Mouse (Mus musculus): ENCODE results near the gene Rad17.

The Rad17 gene

GRCm38 (mm10) chr13:100612903-100613302 lies 37.9 kb downstream of the Rad17 start:
- no peak for DNase-seq (ENCODE audit: low spot score in 2 of 2)

- DNase-seq (ENCODE audit: low spot score in 2 of 2), result no peak
These were observed 38.6 kb downstream of the Rad17 start for GRCm38 (mm10) chr13:100612251-100612650.

GRCm38 (mm10) chr13:100611266-100611665 lies 39.6 kb downstream of the Rad17 start:
- DNase-seq (ENCODE audit: low spot score in 2 of 2), result no peak

DNA sequence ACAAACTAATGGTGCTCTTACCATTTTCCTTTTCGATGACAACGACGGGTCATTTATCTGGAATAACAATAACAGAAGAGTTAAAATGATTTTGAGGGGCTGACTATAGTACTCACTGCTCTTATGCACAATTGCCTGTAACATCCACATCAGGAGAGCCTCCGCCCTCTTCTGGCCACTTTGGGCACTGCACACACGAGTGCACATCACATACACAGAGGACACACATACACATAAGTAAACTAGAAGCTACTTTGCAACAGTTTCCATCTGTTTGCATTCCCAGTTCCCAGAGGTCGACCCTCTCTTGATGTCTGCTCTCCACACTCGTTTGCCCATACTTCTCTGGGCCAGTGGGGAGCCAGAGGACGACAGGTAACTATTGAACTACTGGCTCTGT lies 43.1 kb downstream of the Rad17 start:
- no peak for DNase-seq (ENCODE audit: low spot score in 2 of 2)

DNA sequence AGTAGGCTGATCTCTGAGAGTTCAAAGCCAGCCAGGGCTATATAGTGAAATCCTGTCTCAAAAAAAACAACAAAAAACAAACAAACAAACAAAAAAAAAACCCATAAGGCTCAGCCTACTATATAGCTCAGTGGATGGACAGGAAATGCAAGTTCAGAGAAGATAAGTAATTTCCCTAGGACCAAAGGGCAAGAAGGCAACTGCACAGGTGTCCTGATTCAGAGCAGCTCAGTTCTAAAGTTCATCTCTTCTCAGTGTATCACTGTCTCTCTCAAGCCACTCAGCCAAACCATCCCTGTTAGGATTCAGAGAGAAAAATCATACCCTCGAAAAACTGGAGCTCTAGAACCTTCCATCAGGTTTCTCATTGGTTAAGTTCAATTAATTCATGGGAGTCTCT lies 45.0 kb downstream of the Rad17 start:
- no peak for DNase-seq (ENCODE audit: low spot score in 2 of 2)

GRCm38 (mm10) chr13:100603738-100604095 lies 47.1 kb downstream of the Rad17 start:
- no peak for DNase-seq (ENCODE audit: low spot score in 2 of 2)

DNA sequence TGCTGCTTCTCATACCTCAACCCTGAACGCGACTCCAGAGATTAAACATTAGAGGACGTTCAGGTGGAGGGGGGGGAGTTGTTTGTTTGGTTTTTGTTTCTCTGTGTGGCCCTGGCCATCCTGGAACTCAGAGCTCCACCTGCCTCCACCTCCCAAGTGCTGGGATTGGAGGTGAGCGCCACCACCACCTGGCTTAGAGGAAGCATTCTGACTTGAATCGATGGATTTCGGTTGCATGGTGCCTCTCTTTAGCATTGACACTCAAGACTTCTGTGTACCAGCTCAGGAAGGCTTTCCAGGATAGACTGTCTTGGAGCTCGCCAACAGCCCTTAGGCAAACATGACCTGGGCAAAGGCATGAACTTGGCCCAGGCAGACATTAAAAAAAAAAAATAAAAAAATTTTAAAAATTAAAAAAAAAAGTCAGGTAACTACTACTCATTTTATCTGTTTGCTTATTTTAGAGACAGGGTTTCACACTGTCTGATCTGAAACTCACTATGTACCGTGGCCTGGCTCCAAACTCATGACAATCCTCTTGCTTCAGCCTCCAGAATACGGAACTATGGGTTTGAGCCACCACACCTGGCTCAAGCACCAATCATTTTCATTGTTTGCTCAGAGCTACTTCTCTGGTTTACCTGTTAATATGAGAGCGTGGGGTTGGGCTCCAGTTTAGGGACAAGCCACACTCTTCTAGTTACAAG lies 47.7 kb downstream of the Rad17 start:
- no peak for DNase-seq (ENCODE audit: low spot score in 2 of 2)

GRCm38 (mm10) chr13:100602239-100602902 lies 48.5 kb downstream of the Rad17 start:
- DNase-seq (ENCODE audit: low spot score in 2 of 2), result no peak

DNA sequence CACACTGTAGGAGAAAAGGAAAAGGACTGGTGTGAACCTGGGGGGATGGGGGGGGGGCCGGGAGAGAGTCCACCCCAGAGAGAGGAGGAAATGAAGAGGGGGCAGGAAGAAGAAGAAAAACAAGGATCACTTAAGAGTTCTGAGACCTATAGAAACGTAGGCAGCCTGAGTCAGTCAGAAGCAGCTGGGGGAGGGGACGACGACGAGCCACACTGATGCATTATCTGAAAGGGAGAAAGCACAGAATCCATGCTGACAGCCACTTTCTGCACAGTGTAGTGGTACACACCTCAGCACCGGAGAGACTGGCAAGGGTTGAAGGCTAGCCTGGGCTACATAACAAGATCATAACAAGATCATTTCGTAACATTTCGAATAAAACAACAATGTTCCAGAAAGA lies 49.8 kb downstream of the Rad17 start:
- no peak for DNase-seq (ENCODE audit: low spot score in 2 of 2)

DNA sequence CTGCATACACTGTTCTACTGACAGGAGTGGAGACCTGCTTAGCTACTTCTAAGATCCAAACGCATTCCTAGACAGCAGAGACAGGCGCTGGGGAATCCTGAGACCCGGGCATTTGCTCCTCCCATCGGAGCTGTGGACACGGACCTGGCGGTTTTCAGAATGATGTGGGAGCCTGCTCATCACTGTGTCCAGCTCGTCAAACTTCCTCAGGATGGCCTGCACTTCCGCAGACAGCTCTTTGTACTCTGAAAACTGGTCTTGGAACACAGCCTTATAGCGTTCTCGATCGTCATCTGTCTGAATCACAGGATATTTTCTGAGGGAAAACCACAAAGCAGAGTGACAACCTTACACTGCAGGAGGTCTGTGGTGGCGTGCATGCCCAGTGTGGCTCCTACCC lies 50.5 kb downstream of the Rad17 start:
- no peak for DNase-seq (ENCODE audit: low spot score in 2 of 2)

DNA sequence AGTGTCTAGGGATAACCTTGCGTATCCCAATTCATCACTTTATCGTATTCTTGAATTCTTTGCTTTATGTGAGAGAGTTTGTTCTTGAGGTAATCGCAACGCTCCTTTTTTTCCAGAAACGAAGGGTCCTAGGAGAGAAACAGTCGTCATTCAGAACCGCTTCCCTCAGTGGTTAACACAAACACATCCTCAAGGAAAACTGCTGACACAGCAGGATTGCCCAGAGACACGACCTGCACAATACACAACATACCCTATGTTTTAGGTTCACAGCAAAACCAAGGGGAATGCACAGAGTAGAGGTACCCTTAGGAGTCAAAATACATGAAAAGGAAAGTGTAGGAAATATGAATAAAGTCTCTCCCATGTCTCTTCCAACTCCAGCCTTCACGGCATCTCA lies 53.6 kb downstream of the Rad17 start:
- DNase-seq (ENCODE audit: low spot score in 2 of 2), result no peak

DNA sequence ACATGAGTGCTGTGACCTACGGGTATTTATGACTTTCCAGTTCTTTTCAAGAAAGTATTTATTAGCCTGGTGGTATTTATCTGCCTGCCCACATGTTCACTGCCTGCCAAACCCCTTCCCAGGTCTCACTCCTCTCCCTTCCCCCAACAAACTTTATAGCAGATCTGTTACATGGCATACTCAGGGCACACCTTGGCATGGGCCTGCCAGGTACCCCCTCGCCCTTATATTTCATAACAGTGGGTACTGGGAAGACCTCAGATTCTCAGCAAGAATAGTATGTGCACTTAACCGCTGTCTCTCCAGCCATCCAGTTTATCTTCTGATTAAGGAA lies 55.3 kb downstream of the Rad17 start:
- DNase-seq (ENCODE audit: low spot score in 2 of 2), result no peak

- DNase-seq (ENCODE audit: low spot score in 2 of 2), result no peak
These were observed 55.9 kb downstream of the Rad17 start for GRCm38 (mm10) chr13:100594838-100595551.

- DNase-seq (ENCODE audit: low spot score in 2 of 2), result peak in 1 of 2 experiments; percentile 55
These were observed 56.6 kb downstream of the Rad17 start for GRCm38 (mm10) chr13:100594041-100594792.

DNA sequence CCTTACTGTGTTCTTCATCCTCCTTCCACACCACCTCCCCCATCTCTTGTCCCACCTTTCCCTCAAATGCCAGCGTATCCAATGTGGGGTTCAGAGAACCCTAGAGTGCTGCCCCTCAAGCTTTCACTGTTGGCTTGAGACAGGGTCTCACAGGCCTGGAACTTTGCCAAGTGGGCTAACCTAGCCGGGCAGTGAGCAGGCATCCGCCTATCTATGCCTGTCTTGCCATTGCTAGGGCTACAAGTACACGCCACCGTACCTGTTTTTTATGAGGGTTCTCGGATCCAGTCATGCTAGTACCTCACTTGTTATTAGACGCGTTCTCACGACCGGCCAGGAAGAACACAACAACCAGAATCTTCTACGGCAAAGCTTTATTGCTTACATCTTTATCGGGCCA lies 62.2 kb downstream of the Rad17 start:
- no peak for DNase-seq (ENCODE audit: low spot score in 2 of 2)

DNA sequence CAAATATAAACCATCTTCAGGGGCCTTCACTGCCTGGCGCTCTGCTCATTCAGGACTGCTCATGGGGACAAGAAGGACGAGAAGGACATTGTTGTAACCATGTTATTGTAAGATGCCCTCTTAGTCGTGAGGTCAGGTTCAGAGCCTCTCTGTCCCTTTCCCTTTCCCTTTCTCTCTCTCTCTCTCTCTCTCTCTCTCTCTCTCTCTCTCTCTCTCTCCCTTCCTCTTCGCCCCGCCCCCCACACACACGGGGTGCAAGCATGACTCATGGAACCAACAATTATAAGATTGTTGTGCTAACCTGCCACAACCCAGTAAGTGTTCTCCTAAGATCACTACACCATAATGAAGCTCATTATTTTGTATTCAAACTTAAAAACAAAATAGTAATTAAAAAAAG lies 68.7 kb downstream of the Rad17 start:
- DNase-seq (ENCODE audit: low spot score in 2 of 2), result no peak

DNA sequence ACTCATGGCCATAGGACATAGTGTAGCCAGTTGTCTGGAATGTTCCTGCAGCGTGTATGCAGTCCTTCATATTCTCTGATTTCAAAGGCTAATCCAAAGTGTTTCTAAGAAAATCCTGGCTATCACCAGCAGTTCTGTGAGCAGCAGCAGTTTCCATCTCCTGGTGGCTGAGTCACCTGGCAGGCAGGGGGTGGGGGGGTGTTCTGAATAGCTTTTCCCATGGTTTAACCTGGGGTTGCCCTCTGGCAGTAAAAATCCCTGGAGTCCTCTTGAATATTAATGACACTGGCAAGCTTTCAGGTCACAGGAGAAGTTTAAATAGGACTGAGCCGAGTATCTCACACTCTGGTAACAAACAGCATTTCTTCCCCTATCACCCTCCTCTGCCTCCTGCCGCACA lies 69.2 kb downstream of the Rad17 start:
- DNase-seq (ENCODE audit: low spot score in 2 of 2), result no peak

GRCm38 (mm10) chr13:100579951-100580350 lies 70.9 kb downstream of the Rad17 start:
- DNase-seq (ENCODE audit: low spot score in 2 of 2), result no peak

- DNase-seq (ENCODE audit: low spot score in 2 of 2), result no peak
These were observed 71.6 kb downstream of the Rad17 start for GRCm38 (mm10) chr13:100579220-100579619.

- DNase-seq (ENCODE audit: low spot score in 2 of 2), result no peak
These were observed 74.9 kb downstream of the Rad17 start for GRCm38 (mm10) chr13:100575950-100576349.

DNA sequence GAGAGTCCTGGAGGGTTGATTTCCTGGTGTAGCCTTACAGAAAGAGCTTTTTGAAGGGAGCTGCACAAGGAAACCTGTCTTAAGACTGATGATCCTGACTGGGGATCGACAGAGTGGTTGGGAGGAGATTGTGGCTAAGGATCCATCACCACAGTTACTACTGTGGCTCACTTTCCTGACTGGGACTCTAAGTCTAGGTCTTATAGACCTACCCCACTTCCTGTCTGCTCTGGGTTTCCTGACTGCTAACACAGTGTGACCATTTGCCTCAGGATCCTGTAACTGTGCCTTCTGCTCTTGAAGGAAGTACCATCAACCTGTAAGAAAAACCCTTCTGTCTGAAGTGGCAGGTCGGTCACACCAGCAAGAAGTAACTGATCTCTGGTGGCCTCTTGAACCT lies 80.1 kb downstream of the Rad17 start:
- no peak for DNase-seq (ENCODE audit: low spot score in 2 of 2)

DNA sequence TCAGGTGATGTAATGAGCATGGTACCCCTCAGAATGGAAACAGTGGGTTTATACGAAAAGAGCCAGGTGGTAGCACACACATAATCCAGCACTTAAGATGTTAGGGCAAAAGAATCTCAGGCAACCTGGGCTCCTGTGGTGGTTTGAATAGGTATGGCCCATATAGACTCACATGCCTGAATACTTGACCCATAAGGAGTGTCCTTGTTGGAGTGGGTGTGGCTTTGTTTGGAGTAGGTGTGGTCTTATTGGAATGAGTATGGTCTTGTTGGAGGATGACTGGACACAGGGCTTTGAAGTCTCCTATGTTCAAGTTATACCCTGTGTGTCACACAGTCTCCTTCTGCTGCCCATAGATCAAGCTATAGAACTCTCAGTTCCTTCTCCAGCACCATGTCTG lies 82.5 kb downstream of the Rad17 start:
- no peak for DNase-seq (ENCODE audit: low spot score in 2 of 2)

All from right cerebral cortex, postnatal 10 days (tissue).